Mouse (Mus musculus): ENCODE measurements around the gene Rfc4. TPM values are rescaled to one million over a fixed set of nuclear protein-coding genes. Genes with fewer than 3 reads are reported as not detected.

The Rfc4 gene
- polyA plus RNA-seq, 1 experiment from 2014 or later: 239 TPM

GRCm38 (mm10) chr16:23162116-23162515 is 34.6 kb upstream of the Rfc4 start:
- Histone ChIP-seq H3K9me3 (ENCODE audit: control insufficient read depth, low read length) (no peaks in the 10 kb centered on the region), H3K4me2 (ENCODE audit: low read depth, low read length, severe bottlenecking) (no peak overlapping the region), H3K4me3 (ENCODE audit: low read depth, low read length) (no peak overlapping the region), H3K4me1 (replicated peaks; ENCODE audit: control insufficient read depth, insufficient read depth, low read length) (no peaks in the 10 kb centered on the region), H3K9ac (ENCODE audit: low read length) (no peak overlapping the region), H3K36me3 (ENCODE audit: control insufficient read depth, insufficient read depth, low read length) (no peaks in the 10 kb centered on the region), H3K27ac (ENCODE audit: low read depth, low read length) (no peak overlapping the region), H3K27me3 (ENCODE audit: control insufficient read depth, insufficient read depth, low read length) (no peaks in the 10 kb centered on the region)
- DNase-seq (ENCODE audit: low spot score) (no peak), ATAC-seq (replicated peaks; ENCODE audit: low FRiP score) (no peak)
- 98% methylated on average over 3 of the region's 3 CpGs for WGBS

- H3K9me3 ChIP-seq (ENCODE audit: control insufficient read depth, low read length): no peaks in the 10 kb centered on the region
- H3K27ac ChIP-seq (ENCODE audit: low read depth, low read length): no peak overlapping the region
- DNase-seq (ENCODE audit: low spot score): no peak
- H3K36me3 ChIP-seq (ENCODE audit: control insufficient read depth, insufficient read depth, low read length): no peaks in the 10 kb centered on the region
- no peak overlapping the region for H3K4me3 ChIP-seq (ENCODE audit: low read depth, low read length)
- no peaks in the 10 kb centered on the region for H3K4me1 ChIP-seq (replicated peaks; ENCODE audit: control insufficient read depth, insufficient read depth, low read length)
- WGBS: 70% methylated on average over 2 of the region's 2 CpGs
- no peak for ATAC-seq (replicated peaks; ENCODE audit: low FRiP score)
- H3K9ac ChIP-seq (ENCODE audit: low read length): no peak overlapping the region
- no peaks in the 10 kb centered on the region for H3K27me3 ChIP-seq (ENCODE audit: control insufficient read depth, insufficient read depth, low read length)
- H3K4me2 ChIP-seq (ENCODE audit: low read depth, low read length, severe bottlenecking): no peak overlapping the region
These were observed 32.2 kb upstream of the Rfc4 start for GRCm38 (mm10) chr16:23159749-23160148.

GRCm38 (mm10) chr16:23158957-23159356 is 31.4 kb upstream of the Rfc4 start:
- Histone ChIP-seq H3K9ac (ENCODE audit: low read length) (no peak overlapping the region), H3K9me3 (ENCODE audit: control insufficient read depth, low read length) (no peaks in the 10 kb centered on the region), H3K27me3 (ENCODE audit: control insufficient read depth, insufficient read depth, low read length) (no peaks in the 10 kb centered on the region), H3K4me3 (ENCODE audit: low read depth, low read length) (no peak overlapping the region), H3K36me3 (ENCODE audit: control insufficient read depth, insufficient read depth, low read length) (no peaks in the 10 kb centered on the region), H3K27ac (ENCODE audit: low read depth, low read length) (no peak overlapping the region), H3K4me2 (ENCODE audit: low read depth, low read length, severe bottlenecking) (no peak overlapping the region), H3K4me1 (replicated peaks; ENCODE audit: control insufficient read depth, insufficient read depth, low read length) (no peaks in the 10 kb centered on the region)
- ATAC-seq (replicated peaks; ENCODE audit: low FRiP score) (no peak), DNase-seq (ENCODE audit: low spot score) (no peak)
- WGBS: 63% methylated on average over 2 of the region's 2 CpGs

- Histone ChIP-seq H3K9ac (ENCODE audit: low read length) (no peak overlapping the region), H3K27ac (ENCODE audit: low read depth, low read length) (no peak overlapping the region), H3K4me2 (ENCODE audit: low read depth, low read length, severe bottlenecking) (no peak overlapping the region), H3K27me3 (ENCODE audit: control insufficient read depth, insufficient read depth, low read length) (no peaks in the 10 kb centered on the region), H3K36me3 (ENCODE audit: control insufficient read depth, insufficient read depth, low read length) (no peaks in the 10 kb centered on the region), H3K4me3 (ENCODE audit: low read depth, low read length) (no peak overlapping the region), H3K9me3 (ENCODE audit: control insufficient read depth, low read length) (no peaks in the 10 kb centered on the region), H3K4me1 (replicated peaks; ENCODE audit: control insufficient read depth, insufficient read depth, low read length) (no peaks in the 10 kb centered on the region)
- 86% methylated on average over 7 of the region's 7 CpGs for WGBS
- DNase-seq (ENCODE audit: low spot score): no peak
- no peak for ATAC-seq (replicated peaks; ENCODE audit: low FRiP score)
These were observed 30.8 kb upstream of the Rfc4 start for GRCm38 (mm10) chr16:23158292-23158691.

GRCm38 (mm10) chr16:23157013-23157412 is 29.5 kb upstream of the Rfc4 start:
- no peak overlapping the region for H3K4me3 ChIP-seq (ENCODE audit: low read depth, low read length)
- no peaks in the 10 kb centered on the region for H3K9me3 ChIP-seq (ENCODE audit: control insufficient read depth, low read length)
- H3K36me3 ChIP-seq (ENCODE audit: control insufficient read depth, insufficient read depth, low read length): no peaks in the 10 kb centered on the region
- H3K4me2 ChIP-seq (ENCODE audit: low read depth, low read length, severe bottlenecking): no peak overlapping the region
- ATAC-seq (replicated peaks; ENCODE audit: low FRiP score) (no peak), DNase-seq (ENCODE audit: low spot score) (no peak)
- no peaks in the 10 kb centered on the region for H3K4me1 ChIP-seq (replicated peaks; ENCODE audit: control insufficient read depth, insufficient read depth, low read length)
- WGBS: 94% methylated on average over 13 of the region's 13 CpGs
- no peak overlapping the region for H3K9ac ChIP-seq (ENCODE audit: low read length)
- no peaks in the 10 kb centered on the region for H3K27me3 ChIP-seq (ENCODE audit: control insufficient read depth, insufficient read depth, low read length)
- no peak overlapping the region for H3K27ac ChIP-seq (ENCODE audit: low read depth, low read length)

- WGBS: 87% methylated on average over 5 of the region's 5 CpGs
- Histone ChIP-seq H3K27ac (ENCODE audit: low read depth, low read length) (no peak overlapping the region), H3K4me1 (replicated peaks; ENCODE audit: control insufficient read depth, insufficient read depth, low read length) (no peaks in the 10 kb centered on the region), H3K9ac (ENCODE audit: low read length) (no peak overlapping the region), H3K9me3 (ENCODE audit: control insufficient read depth, low read length) (no peaks in the 10 kb centered on the region), H3K4me2 (ENCODE audit: low read depth, low read length, severe bottlenecking) (no peak overlapping the region), H3K27me3 (ENCODE audit: control insufficient read depth, insufficient read depth, low read length) (no peaks in the 10 kb centered on the region), H3K4me3 (ENCODE audit: low read depth, low read length) (no peak overlapping the region), H3K36me3 (ENCODE audit: control insufficient read depth, insufficient read depth, low read length) (no peaks in the 10 kb centered on the region)
- ATAC-seq (replicated peaks; ENCODE audit: low FRiP score) (no peak), DNase-seq (ENCODE audit: low spot score) (no peak)
These were observed 26.7 kb upstream of the Rfc4 start for GRCm38 (mm10) chr16:23154261-23154660.

- DNase-seq (ENCODE audit: low spot score): no peak
These were observed 23.9 kb upstream of the Rfc4 start for GRCm38 (mm10) chr16:23151423-23151822.

GRCm38 (mm10) chr16:23149396-23149795 is 21.9 kb upstream of the Rfc4 start:
- Histone ChIP-seq H3K27ac (ENCODE audit: low read depth, low read length) (no peak overlapping the region), H3K9ac (ENCODE audit: low read length) (no peak overlapping the region), H3K36me3 (ENCODE audit: control insufficient read depth, insufficient read depth, low read length) (no peaks in the 10 kb centered on the region), H3K27me3 (ENCODE audit: control insufficient read depth, insufficient read depth, low read length) (no peaks in the 10 kb centered on the region), H3K4me2 (ENCODE audit: low read depth, low read length, severe bottlenecking) (no peak overlapping the region), H3K4me1 (replicated peaks; ENCODE audit: control insufficient read depth, insufficient read depth, low read length) (no peaks in the 10 kb centered on the region), H3K9me3 (ENCODE audit: control insufficient read depth, low read length) (no peaks in the 10 kb centered on the region), H3K4me3 (ENCODE audit: low read depth, low read length) (no peak overlapping the region)
- DNase-seq (ENCODE audit: low spot score) (no peak), ATAC-seq (replicated peaks; ENCODE audit: low FRiP score) (no peak)
- 89% methylated on average over 8 of the region's 8 CpGs for WGBS

More at GRCm38 (mm10) chr16:23151423-23151822, 23.9 kb upstream of the Rfc4 start:
- no peaks in the 10 kb centered on the region for H3K4me1 ChIP-seq (replicated peaks; ENCODE audit: control insufficient read depth, insufficient read depth, low read length)
- H3K9me3 ChIP-seq (ENCODE audit: control insufficient read depth, low read length): no peaks in the 10 kb centered on the region
- WGBS: 26% methylated on average over 2 of the region's 2 CpGs
- no peak overlapping the region for H3K4me3 ChIP-seq (ENCODE audit: low read depth, low read length)
- no peak overlapping the region for H3K27ac ChIP-seq (ENCODE audit: low read depth, low read length)
- no peak overlapping the region for H3K9ac ChIP-seq (ENCODE audit: low read length)
- no peak overlapping the region for H3K4me2 ChIP-seq (ENCODE audit: low read depth, low read length, severe bottlenecking)
- H3K27me3 ChIP-seq (ENCODE audit: control insufficient read depth, insufficient read depth, low read length): no peaks in the 10 kb centered on the region
- no peak for ATAC-seq (replicated peaks; ENCODE audit: low FRiP score)
- no peaks in the 10 kb centered on the region for H3K36me3 ChIP-seq (ENCODE audit: control insufficient read depth, insufficient read depth, low read length)

- no peak for DNase-seq (ENCODE audit: low spot score)
- Histone ChIP-seq H3K36me3 (ENCODE audit: control insufficient read depth, insufficient read depth, low read length) (no peaks in the 10 kb centered on the region), H3K27ac (ENCODE audit: low read depth, low read length) (no peak overlapping the region), H3K4me3 (ENCODE audit: low read depth, low read length) (no peak overlapping the region), H3K9ac (ENCODE audit: low read length) (no peak overlapping the region), H3K9me3 (ENCODE audit: control insufficient read depth, low read length) (no peaks in the 10 kb centered on the region), H3K4me2 (ENCODE audit: low read depth, low read length, severe bottlenecking) (no peak overlapping the region), H3K27me3 (ENCODE audit: control insufficient read depth, insufficient read depth, low read length) (no peaks in the 10 kb centered on the region), H3K4me1 (replicated peaks; ENCODE audit: control insufficient read depth, insufficient read depth, low read length) (no peaks in the 10 kb centered on the region)
- WGBS: 86% methylated on average over 2 of the region's 2 CpGs
- no peak for ATAC-seq (replicated peaks; ENCODE audit: low FRiP score)
These were observed 21.4 kb upstream of the Rfc4 start for GRCm38 (mm10) chr16:23148936-23149335.

Data from forebrain, embryonic 11.5 days (tissue).